21 mouse cellular contexts compared by ENCODE assay signal in the genomic region with DNA sequence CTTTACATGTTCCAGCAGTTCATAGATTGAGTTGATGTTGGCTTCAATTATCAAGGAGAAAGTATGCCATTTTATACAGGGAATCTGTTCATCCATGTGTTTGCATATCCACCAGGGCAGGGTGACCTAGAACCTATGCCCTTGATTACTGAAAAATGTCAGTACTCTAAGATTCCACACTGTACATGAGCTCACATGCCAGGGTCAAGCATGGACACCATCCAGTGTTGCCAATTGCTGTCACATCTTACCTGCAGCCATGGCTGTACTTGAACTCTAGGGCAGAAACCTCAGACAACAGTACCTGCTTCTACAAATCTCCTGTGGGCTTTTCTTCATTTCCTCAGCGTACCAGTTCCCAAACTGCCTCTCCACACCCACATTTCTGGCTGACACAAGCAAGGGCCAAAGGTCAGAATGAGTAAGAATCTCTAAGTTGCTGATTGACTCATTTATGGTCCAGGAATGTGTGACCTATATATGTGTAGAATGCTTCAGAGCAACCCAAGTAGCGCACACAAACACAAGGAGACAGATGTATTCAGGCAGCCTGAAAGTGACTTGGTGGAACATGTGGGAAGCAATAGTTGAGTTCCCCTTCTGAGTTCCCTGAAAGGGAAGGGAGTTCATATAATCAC. TPM values are rescaled to one million over a fixed set of nuclear protein-coding genes. Genes with fewer than 3 reads are reported as not detected.
DNase-seq lines count a peak whose midpoint lies in the region; ATAC-seq and TF ChIP-seq lines count a peak whose summit lies in the region.
"Had no signal": no experiment of that assay in that cellular context is flagged by ENCODE, and none has a peak within 500 bp of the region (broad histone marks: within the 10 kb centered on the region; RNA-seq: fewer than 3 reads in every experiment).

No protein-coding gene starts in this region.

- no peaks in the 10 kb centered on the region for H3K36me3 ChIP-seq in liver, adult 2 months (ENCODE audit: control insufficient read depth, insufficient read depth, low read length)
- H3K36me3 ChIP-seq in liver, embryonic 12.5 days = no peaks in the 10 kb centered on the region
- H3K36me3 ChIP-seq in intestine, embryonic 15.5 days = no peaks in the 10 kb centered on the region
- no peaks in the 10 kb centered on the region for H3K36me3 ChIP-seq in small intestine, adult 2 months (ENCODE audit: control insufficient read depth, insufficient read depth, low read length)
- no peaks in the 10 kb centered on the region for H3K36me3 ChIP-seq in heart, embryonic 10.5 days
- no peaks in the 10 kb centered on the region for H3K36me3 ChIP-seq in midbrain, embryonic 11.5 days (ENCODE audit: control insufficient read depth, insufficient read depth, low read length)
- H3K36me3 ChIP-seq: embryonic facial prominence, embryonic 12.5 days; forebrain, embryonic 15.5 days; heart, embryonic 12.5 days; hindbrain, embryonic 10.5 days had no signal

- no peak for TF ChIP-seq POLR2A in liver, adult 2 months (IDR thresholded peaks at IDR 0.05; ENCODE audit: extremely low read depth, insufficient read depth, low read length)
- TF ChIP-seq POLR2A in small intestine, adult 2 months (IDR thresholded peaks at IDR 0.05; ENCODE audit: low read depth, low read length) = no peak

- no peak overlapping the region for H3K27ac ChIP-seq in liver, adult 2 months (replicated peaks; ENCODE audit: insufficient read depth, low read depth, low read length)
- no peak overlapping the region for H3K27ac ChIP-seq in liver, embryonic 12.5 days
- no peak overlapping the region for H3K27ac ChIP-seq in intestine, embryonic 15.5 days
- peak overlapping the region; percentile 64 for H3K27ac ChIP-seq in small intestine, adult 2 months (ENCODE audit: insufficient read depth, low read depth, low read length)
- no peak overlapping the region for H3K27ac ChIP-seq in heart, embryonic 10.5 days
- no peak overlapping the region for H3K27ac ChIP-seq in midbrain, embryonic 11.5 days (ENCODE audit: low read depth, low read length)
- H3K27ac ChIP-seq: embryonic facial prominence, embryonic 12.5 days; forebrain, embryonic 15.5 days; heart, adult 2 months; hindbrain, embryonic 10.5 days; hindbrain, embryonic 14.5 days had no signal

- H3K4me3 ChIP-seq in liver, adult 2 months (ENCODE audit: insufficient read depth, low read depth, low read length) = no peak overlapping the region
- no peak overlapping the region for H3K4me3 ChIP-seq in liver, embryonic 12.5 days
- no peak overlapping the region for H3K4me3 ChIP-seq in intestine, embryonic 15.5 days (replicated peaks)
- H3K4me3 ChIP-seq in small intestine, adult 2 months (ENCODE audit: low read depth, low read length) = no peak overlapping the region
- no peak overlapping the region for H3K4me3 ChIP-seq in heart, embryonic 10.5 days
- no peak overlapping the region for H3K4me3 ChIP-seq in midbrain, embryonic 11.5 days (ENCODE audit: low read depth, low read length)
- H3K4me3 ChIP-seq: embryonic facial prominence, embryonic 12.5 days; forebrain, embryonic 15.5 days; heart, adult 2 months; heart, embryonic 12.5 days; hindbrain, embryonic 10.5 days had no signal

- no peak overlapping the region for H3K9ac ChIP-seq in liver, adult 2 months (ENCODE audit: low read depth, low read length)
- H3K9ac ChIP-seq in liver, embryonic 12.5 days = no peak overlapping the region
- no peak overlapping the region for H3K9ac ChIP-seq in intestine, embryonic 15.5 days
- no peak overlapping the region for H3K9ac ChIP-seq in midbrain, embryonic 11.5 days (ENCODE audit: low read length)
- H3K9ac ChIP-seq: embryonic facial prominence, embryonic 12.5 days; forebrain, embryonic 15.5 days; heart, embryonic 12.5 days; hindbrain, embryonic 14.5 days had no signal

- DNase-seq in liver, adult 2 months (ENCODE audit: extremely low read depth, low read depth, low spot score) = peak; percentile 5
- DNase-seq in lung, postnatal 4 days = no peak
- DNase-seq in heart, embryonic 10.5 days (ENCODE audit: low spot score) = no peak
- DNase-seq in midbrain, embryonic 11.5 days (ENCODE audit: low spot score, missing footprints) = no peak
- DNase-seq: adrenal gland, postnatal 10 days; cerebellum, adult 11 months; cerebellum, adult 8-10 months; cerebellum, postnatal 25 days; gastrocnemius, postnatal 10 days; heart, adult 2 months had no signal

- H3K79me2 ChIP-seq in liver, adult 2 months (ENCODE audit: control insufficient read depth, insufficient read depth, low read length) = no peaks in the 10 kb centered on the region

- WGBS in liver, adult 2 months = 72% methylated on average over 2 of the region's 2 CpGs
- 62% methylated on average over 2 of the region's 2 CpGs for WGBS in liver, embryonic 12.5 days (ENCODE audit: insufficient replicate concordance)
- 61% methylated on average over 2 of the region's 2 CpGs for WGBS in intestine, embryonic 15.5 days
- WGBS in small intestine, adult 2 months = 31% methylated on average over 2 of the region's 2 CpGs
- 78% methylated on average over 2 of the region's 2 CpGs for WGBS in heart, embryonic 10.5 days
- 84% methylated on average over 2 of the region's 2 CpGs for WGBS in midbrain, embryonic 11.5 days

- H3K4me2 ChIP-seq in liver, embryonic 12.5 days = no peak overlapping the region
- H3K4me2 ChIP-seq in intestine, embryonic 15.5 days (replicated peaks) = no peak overlapping the region
- no peak overlapping the region for H3K4me2 ChIP-seq in midbrain, embryonic 11.5 days
- H3K4me2 ChIP-seq: embryonic facial prominence, embryonic 12.5 days; forebrain, embryonic 15.5 days; heart, embryonic 12.5 days; hindbrain, embryonic 14.5 days had no signal

- H3K27me3 ChIP-seq in liver, adult 2 months (ENCODE audit: control insufficient read depth, insufficient read depth, low read length) = no peaks in the 10 kb centered on the region
- no peaks in the 10 kb centered on the region for H3K27me3 ChIP-seq in liver, embryonic 12.5 days (replicated peaks)
- H3K27me3 ChIP-seq in intestine, embryonic 15.5 days (replicated peaks) = no peaks in the 10 kb centered on the region
- no peaks in the 10 kb centered on the region for H3K27me3 ChIP-seq in small intestine, adult 2 months (ENCODE audit: control insufficient read depth, insufficient read depth, low read length)
- H3K27me3 ChIP-seq in heart, embryonic 10.5 days (ENCODE audit: insufficient read depth, poor library complexity, severe bottlenecking) = no peaks in the 10 kb centered on the region
- no peaks in the 10 kb centered on the region for H3K27me3 ChIP-seq in midbrain, embryonic 11.5 days (ENCODE audit: control insufficient read depth, insufficient read depth, low read length)
- H3K27me3 ChIP-seq: CH12.LX; embryonic facial prominence, embryonic 12.5 days; forebrain, embryonic 15.5 days; heart, embryonic 12.5 days had no signal

- H3K9me3 ChIP-seq in liver, embryonic 12.5 days (replicated peaks) = no peaks in the 10 kb centered on the region
- H3K9me3 ChIP-seq in intestine, embryonic 15.5 days = no peaks in the 10 kb centered on the region
- H3K9me3 ChIP-seq in heart, embryonic 10.5 days = no peaks in the 10 kb centered on the region
- H3K9me3 ChIP-seq in midbrain, embryonic 11.5 days (ENCODE audit: control insufficient read depth, low read length) = no peaks in the 10 kb centered on the region
- H3K9me3 ChIP-seq: embryonic facial prominence, embryonic 12.5 days; forebrain, embryonic 15.5 days; heart, embryonic 12.5 days; hindbrain, embryonic 10.5 days had no signal

- TF ChIP-seq CTCF in liver, adult 2 months (IDR thresholded peaks at IDR 0.05; ENCODE audit: low read depth, low read length) = no peak
- no peak for TF ChIP-seq CTCF in small intestine, adult 2 months (IDR thresholded peaks at IDR 0.05; ENCODE audit: extremely low read depth, insufficient read length, insufficient replicate concordance, low read depth, low read length)

- ATAC-seq in liver, embryonic 12.5 days = no peak
- peak; percentile 90 for ATAC-seq in intestine, embryonic 15.5 days
- ATAC-seq in midbrain, embryonic 11.5 days (ENCODE audit: low FRiP score) = no peak
- ATAC-seq: forebrain, embryonic 15.5 days had no signal

- no peaks in the 10 kb centered on the region for H3K4me1 ChIP-seq in liver, adult 2 months (ENCODE audit: control insufficient read depth, insufficient read depth, low read length)
- H3K4me1 ChIP-seq in liver, embryonic 12.5 days = no peaks in the 10 kb centered on the region
- H3K4me1 ChIP-seq in intestine, embryonic 15.5 days (replicated peaks) = no peaks in the 10 kb centered on the region
- peaks cover 16% of the 10 kb centered on the region; the same call in 1 of the 2 replicates for H3K4me1 ChIP-seq in small intestine, adult 2 months (ENCODE audit: control insufficient read depth, insufficient read depth, insufficient read length, low read length)
- H3K4me1 ChIP-seq in heart, embryonic 10.5 days = no peaks in the 10 kb centered on the region
- no peaks in the 10 kb centered on the region for H3K4me1 ChIP-seq in midbrain, embryonic 11.5 days (ENCODE audit: control insufficient read depth, insufficient read depth, low read length)
- H3K4me1 ChIP-seq: embryonic facial prominence, embryonic 12.5 days; heart, embryonic 12.5 days; hindbrain, embryonic 10.5 days had no signal

RNA-seq across cellular contexts. Expression of a gene that starts 44.3 kb away (rescaled TPM):
- total RNA-seq in liver, adult 2 months (2014; rRNA removed) = 0.07 and 0.09 TPM in 2 replicates
- polyA plus RNA-seq in liver, adult 2 months (2012; rRNA removed) = not detected in 2 replicates
- 0.06 TPM in 1 of 2 replicates, not detected in the other for polyA plus RNA-seq in liver, embryonic 12.5 days (2016; fragmentation: Nextera tagmentation; extraction: Ambion mirVana)
- polyA plus RNA-seq in intestine, embryonic 15.5 days (2015; fragmentation: Nextera tagmentation; extraction: Ambion mirVana) = 0.14 and 0.21 TPM in 2 replicates
- polyA plus RNA-seq in small intestine, adult 2 months (2012; rRNA removed) = 63.8 and 65.1 TPM in 2 replicates
- polyA plus RNA-seq in heart, embryonic 10.5 days (2016; fragmentation: Nextera tagmentation; extraction: Ambion mirVana) = 0.21 and 0.26 TPM in 2 replicates
- not detected in 2 replicates for polyA plus RNA-seq in midbrain, embryonic 11.5 days (2014; fragmentation: Nextera tagmentation; extraction: Ambion mirVana)
- total RNA-seq: CH12.LX had no signal
- polyA plus RNA-seq: forebrain, embryonic 11.5 days; heart, embryonic 12.5 days; heart, embryonic 16.5 days; hindbrain, embryonic 14.5 days had no signal

Comparison
In these comparisons a context has a peak if more than half of its experiments do, and no peak if none do; other contexts are left out.
1. RNA of a gene that starts 44.3 kb away (polyA plus RNA-seq): 63.8 to 65.1 TPM in small intestine, adult 2 months; 0.21 to 0.26 TPM in heart, embryonic 10.5 days, 0.14 to 0.21 TPM in intestine, embryonic 15.5 days, not detected in liver, adult 2 months, 0.06 TPM in liver, embryonic 12.5 days and not detected in midbrain, embryonic 11.5 days; every median in the first group is over 10 times any median in the second.